Mouse (Mus musculus): ENCODE results near the gene Gbf1. TPM values are rescaled to one million over a fixed set of nuclear protein-coding genes. Genes with fewer than 3 reads are reported as not detected.

Gene Gbf1
- polyA plus RNA-seq, 1 experiment = 67.8 TPM

DNA sequence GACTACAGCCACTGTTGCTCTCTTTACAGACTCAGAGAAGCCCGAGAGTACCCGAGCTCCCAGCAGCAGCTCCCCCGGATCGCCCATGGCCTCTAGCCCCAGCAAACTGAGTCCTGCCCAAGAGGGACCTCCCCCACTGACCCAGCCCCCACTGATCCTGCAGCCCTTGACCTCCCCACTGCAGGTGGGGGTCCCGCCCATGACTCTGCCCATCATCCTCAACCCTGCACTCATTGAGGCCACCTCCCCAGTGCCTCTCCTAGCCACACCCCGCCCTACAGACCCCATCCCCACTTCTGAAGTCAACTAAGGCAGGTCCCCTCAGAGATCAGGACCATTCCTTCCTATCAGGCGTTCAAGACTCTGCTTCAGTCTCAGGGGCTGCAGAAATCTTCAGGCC, 133.3 kb downstream of the Gbf1 start:
- no peak for DNase-seq (ENCODE audit: low read depth, low spot score)
- WGBS = 94% methylated on average over 7 of the region's 7 CpGs

DNA sequence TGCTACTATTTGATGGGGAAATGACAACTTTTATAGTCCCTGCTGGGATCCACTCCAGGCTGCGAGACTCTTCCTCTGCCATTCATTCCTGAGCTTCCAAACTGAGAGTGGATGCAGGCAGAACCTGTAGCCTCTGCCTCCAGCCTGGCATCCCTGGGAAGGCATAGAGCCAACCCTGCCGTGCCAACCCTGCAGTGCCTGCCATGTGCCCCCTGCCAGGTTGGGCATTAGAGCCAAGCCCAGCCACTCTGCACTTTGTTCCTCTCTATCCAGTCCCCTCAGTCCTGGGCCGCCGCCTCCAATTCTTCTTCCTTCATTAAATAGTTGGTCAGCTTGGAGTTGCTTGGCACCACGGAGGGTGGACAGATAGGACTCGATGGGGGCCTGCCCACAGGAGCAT, 133.7 kb downstream of the Gbf1 start:
- DNase-seq (ENCODE audit: low read depth, low spot score) = no peak
- WGBS = 77% methylated on average over 6 of the region's 6 CpGs

DNA sequence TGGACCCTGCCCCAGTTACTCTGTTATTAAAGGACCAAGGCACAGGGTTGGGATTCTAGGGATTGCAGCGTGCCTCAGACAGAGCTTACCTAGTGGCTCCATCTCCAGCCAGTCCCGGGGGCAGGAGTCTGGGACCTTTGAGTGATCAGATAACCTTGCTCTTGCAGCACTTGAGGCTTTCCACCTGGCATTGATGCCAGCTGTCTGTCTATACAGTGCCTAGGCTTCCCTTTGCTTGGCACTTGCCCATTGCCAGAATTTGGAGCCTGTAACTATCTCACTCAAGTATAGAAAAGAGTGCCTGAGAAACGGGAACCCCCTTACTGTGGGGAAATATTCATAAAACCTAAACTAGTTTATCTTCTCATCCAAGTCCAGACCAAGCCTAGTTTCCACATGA, 134.6 kb downstream of the Gbf1 start:
- no peak for DNase-seq (ENCODE audit: low read depth, low spot score)
- WGBS = 88% methylated on average over 3 of the region's 3 CpGs

DNA sequence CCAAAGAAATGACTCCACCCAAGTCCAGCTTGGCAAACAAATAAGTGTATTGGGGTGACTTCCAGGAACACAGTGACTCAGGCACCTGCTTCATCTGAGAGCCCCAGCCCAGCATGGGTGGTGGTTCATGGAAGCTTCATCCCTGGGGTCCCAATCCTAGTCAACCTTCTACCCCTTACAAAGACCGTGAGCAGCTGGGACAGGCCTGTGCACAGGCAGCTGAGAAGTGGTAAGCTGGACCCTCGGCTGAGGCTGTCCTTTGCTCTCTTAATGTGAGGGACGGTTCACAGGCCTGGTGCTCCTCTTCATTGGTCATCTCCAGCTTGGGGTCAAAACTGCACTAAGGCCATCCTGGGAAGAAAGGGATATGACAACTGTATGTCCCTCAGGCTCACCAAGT, 135.3 kb downstream of the Gbf1 start:
- no peak for DNase-seq (ENCODE audit: low read depth, low spot score)
- WGBS = 89% methylated on average over 3 of the region's 3 CpGs

DNA sequence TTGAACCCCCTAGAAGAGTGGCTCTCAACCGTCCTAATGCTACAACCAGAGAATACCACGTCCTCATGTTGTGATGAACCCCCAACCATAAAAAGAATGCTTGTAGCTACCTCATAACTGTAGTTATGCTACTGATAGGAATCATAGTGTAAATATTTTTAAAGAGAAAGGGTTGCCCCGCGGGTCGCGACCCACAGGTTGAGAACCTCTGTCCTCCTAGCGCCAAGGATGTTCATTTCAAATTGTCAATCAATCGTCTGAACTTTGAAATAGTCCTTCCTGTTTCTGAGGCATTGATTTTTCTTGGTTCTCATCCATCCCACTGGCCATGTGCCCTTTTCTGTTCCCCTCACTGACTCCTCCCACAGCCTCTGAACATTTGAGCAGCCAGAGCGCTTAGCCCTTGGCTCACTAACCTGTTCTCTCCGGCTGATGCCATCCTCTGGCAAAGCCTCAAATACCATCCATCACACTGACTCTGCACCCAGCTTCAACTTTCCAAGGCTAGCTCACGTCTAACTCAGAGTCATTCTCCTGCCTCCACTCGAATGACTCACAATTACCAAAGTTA, 138.3 kb downstream of the Gbf1 start:
- 57% methylated on average over 12 of the region's 12 CpGs for WGBS
- no peak for DNase-seq (ENCODE audit: low read depth, low spot score)

DNA sequence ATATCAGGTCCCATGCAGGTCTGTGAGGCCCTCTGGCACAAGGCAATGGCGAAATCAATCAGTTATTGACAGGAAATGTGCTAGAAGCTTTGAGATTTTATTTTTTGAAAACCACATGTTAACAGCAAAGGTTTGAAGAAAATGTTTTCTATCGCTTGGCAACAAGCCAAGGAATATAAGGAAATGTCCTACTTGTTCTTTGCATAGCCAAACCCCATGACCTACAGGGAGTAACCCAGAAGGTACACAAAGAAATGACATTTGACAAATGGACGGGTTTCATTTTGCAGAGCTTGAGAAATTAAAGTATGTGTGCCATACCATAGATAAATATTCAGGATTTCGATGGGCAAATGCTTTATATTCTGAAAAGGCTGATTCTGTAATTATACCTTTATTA, 144.6 kb downstream of the Gbf1 start:
- DNase-seq (ENCODE audit: low read depth, low spot score) = peak; percentile 59

DNA sequence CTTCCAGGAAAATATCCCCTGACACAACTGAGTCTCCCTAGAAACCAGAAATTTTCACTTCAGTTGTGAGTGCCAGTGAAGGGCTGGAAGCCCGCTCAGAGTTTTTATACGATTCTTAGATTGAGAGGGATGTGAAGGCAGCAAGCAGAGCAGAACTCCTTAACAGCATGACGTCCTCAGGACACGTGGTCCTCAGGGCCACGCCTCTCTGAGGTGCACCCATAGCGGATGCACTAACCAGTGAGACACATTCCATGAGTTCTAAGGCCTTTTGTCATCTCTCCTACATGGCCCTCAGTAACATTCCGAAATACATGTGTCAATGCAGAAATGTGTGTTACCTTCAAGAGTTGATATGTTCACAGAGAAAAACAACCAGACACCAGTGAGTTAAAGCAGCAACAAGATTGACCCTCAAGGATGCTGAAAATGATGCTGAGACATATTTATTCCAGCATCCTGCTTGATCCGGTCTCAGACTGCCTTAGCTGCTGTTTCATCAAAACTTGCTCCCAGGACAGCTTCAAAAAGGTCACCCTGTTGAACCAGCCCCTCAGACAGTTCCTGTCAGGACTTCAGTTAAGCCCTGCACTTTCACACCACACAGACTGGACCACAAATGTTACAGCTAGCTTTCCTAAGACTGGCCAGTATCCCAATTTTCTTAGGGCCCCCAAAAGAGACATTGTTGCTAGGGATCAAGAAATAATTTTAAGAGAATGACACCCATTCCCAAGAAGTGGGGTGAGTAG, 148.2 kb downstream of the Gbf1 start:
- WGBS = 52% methylated on average over 8 of the region's 8 CpGs
- no peak for DNase-seq (ENCODE audit: low read depth, low spot score)

More for the DNA sequence above, 144.6 kb downstream of the Gbf1 start:
- 24% methylated on average over 4 of the region's 4 CpGs for whole genome bisulfite sequencing

DNA sequence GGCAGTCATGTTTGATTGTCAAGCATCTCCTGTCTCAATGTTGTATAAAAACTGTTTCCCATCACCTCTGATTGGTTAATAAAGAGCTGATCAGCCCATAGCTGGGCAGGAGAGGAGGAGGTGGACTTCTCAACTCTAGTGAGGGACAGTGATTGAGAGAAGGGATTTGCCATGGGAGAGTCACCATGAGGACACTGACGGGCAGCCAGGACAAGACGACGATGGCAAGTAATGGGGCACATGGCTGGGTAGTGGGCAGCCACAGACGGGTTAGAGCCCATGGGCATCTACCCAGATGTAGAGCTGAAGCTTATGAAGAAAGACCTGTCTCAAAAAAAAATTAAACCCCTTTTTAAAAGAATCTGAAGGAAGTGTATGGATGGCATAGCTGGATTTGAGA, 150.2 kb downstream of the Gbf1 start:
- WGBS = 94% methylated on average over 4 of the region's 4 CpGs
- DNase-seq (ENCODE audit: low read depth, low spot score) = no peak

DNA sequence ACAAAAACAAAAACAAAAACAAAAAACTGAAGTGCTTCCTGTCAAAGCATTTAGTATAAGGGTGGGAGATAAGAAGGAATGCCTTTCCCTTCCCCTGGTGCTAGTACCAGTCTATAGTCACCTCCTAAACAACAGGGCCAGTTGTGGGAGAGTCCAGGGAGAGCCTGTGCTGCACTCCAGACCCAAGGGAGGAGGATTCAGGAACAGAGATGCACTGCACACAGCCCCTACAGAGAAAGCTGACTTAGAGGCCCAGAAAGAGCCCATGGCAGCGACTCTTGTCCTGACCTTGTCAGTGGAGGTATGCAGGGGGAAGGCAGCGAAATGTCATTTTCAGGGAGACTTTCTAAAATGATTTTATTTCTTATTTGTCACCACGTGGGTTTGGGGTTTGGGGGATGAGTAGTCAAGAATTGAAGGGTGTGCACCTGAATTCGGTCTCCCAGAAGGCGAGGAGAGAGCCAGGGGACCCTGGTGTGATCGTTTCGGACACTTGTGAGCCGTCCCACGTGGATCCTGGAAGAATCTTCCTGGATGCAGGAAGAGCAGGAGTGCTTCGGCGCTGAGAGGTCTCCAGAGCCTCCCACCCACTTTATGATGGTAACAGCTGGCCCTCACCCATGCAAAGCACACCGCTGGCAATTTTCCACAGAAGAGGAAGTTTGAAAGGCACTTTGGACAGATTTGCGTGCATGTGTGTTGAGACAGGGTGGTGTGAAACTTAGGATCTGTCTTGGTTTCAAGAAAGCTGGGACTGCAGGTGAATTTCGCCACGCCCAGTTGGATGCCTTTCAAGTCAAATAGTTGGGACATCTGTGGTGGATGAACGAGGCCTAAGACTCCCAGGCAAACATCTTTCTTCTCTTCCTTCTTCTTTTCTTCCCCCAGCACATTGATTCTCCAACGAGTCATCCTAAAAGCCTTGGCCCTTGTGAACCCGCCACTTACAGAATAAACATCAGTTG, 151.2 kb downstream of the Gbf1 start:
- peak; percentile 80 for DNase-seq (ENCODE audit: low read depth, low spot score)
- WGBS = 22% methylated on average over 18 of the region's 18 CpGs

DNA sequence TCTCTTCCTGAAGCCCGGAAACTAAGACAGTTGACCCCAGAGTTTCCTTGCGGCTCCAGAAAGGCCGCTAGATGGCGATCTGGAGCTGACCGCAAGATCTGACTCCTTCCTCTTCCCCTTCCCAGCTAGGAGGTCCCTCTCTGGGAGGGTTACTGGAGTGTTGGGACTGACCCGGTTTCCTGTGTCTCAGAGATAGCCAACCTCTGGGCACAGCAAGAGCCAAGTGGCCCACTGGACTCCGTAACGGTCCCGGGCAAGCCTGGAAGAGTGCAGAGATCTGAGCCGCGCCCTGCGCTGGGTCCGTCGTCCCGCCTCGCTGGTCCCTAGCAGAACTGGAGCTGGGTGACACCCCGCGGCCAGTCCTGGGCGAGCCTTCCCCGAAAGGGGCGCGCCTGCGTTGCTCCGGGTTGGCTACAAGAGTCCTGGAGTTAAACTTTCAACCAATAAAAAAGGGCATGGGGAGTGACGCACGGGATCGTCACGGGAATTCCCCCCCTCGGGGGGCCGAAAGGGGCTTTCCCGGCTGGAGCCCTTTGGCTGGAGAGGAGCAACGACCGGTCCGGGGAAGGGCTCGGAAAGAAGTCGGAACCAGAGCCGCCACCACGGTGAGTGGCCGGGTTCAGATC, 152.0 kb downstream of the Gbf1 start, which contains the start of gene Nfkb2:
Gene Nfkb2 (plus strand): TSS at position 105 of the 626 bp plus-strand sequence.
- under 1% methylated on average over 39 of the region's 39 CpGs for WGBS
- peak; percentile 88 for DNase-seq (ENCODE audit: low read depth, low spot score)

DNA sequence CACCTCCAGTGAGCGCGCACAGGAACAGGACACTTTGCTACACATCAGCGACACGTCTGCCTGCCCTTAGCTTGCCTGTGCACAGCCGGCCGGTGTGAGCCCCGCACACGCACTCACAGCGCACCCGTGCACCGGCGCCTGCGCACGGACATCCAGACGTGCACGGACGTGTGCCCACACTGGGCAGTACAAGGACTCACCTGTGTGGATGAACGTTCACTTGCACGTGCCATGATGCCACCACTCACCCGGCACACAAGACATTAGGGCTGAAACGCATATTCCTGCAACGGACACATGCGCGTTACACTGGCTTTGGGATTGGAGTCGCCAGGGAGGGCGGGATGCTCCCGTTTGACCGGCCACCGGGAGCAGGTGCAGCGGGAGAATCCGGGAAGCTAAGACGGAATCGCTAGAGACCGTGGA, 152.6 kb downstream of the Gbf1 start:
- no peak for DNase-seq (ENCODE audit: low read depth, low spot score)

DNA sequence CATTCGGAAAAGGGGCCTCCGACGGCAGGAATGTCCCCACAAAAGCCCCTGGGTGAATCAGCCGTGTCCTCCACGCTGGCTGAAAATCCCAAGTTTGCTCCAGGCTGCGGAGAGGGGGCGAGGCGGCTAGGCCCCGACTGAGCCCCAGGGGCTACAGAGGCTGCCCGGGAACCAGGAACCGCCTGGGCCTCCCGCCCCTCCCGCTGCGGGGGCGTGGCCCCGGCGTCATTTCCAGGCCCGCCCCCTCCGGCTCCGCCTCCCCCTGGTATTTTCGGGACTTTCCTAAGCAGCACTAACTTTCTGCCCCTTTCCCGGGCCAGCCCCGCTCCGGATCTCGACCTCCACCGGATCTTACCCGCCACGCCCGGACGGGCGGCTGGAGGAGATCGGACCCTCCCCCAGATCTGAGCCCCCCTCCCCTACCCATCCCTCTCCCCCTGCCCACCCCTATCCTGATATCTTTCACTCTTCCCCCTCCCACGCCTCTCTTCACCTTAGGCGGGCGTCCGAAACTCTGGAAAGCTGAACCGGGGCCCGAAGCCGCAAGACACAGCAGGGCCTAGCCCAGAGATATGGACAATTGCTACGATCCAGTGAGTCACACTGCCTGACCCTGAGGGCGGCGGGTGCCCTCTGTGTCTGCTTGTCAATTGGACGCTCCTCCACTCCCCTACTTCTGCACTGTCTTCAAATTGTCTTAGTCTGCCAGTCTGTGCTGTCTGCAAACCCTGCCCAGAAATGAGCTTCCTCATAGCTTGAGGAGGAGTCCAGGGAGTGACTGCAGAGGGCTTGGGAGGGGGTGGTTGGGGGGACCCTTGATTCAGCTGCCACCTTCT, 153.3 kb downstream of the Gbf1 start:
- WGBS = under 1% methylated on average over 41 of the region's 43 CpGs

More for the DNA sequence above, 152.6 kb downstream of the Gbf1 start:
- WGBS = under 1% methylated on average over 34 of the region's 34 CpGs

DNA sequence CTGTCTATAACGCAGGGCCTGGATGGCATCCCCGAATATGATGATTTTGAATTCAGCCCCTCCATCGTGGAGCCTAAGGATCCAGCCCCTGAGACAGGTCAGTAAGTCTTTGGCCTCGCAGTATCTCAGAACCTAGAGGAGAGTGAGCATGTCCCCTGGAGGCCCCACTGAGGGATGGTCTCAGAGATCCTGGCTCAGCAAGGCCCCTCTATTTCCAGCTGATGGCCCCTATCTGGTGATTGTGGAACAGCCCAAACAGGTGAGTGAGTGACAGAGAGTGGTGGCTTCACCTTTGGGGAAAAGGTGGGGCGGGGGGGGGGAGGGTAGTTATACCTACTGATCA, 153.9 kb downstream of the Gbf1 start:
- 68% methylated on average over 5 of the region's 5 CpGs for WGBS
- DNase-seq (ENCODE audit: low read depth, low spot score) = no peak

More for the DNA sequence above, 153.3 kb downstream of the Gbf1 start:
- DNase-seq (ENCODE audit: low read depth, low spot score) = peak; percentile 63

DNA sequence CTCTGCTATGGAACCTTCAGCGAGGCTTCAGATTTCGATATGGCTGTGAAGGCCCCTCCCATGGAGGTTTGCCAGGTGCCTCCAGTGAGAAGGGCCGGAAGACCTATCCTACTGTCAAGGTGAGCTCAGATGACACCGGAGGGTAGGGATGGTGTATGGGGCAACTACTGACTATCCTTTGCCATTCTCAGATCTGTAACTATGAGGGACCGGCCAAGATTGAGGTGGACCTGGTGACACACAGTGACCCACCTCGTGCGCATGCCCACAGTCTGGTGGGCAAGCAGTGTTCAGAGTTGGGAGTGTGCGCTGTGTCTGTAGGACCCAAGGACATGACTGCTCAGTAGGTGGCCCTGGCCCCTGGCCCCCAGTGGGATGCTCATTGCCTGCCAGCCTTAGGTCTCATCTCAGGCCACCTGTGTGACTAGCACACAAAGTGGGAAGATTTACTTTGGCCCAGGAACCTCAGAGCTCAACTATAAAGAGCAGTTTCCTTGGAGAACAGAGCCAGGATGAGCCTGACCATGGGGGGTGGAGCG, 154.5 kb downstream of the Gbf1 start:
- DNase-seq (ENCODE audit: low read depth, low spot score) = no peak
- 92% methylated on average over 9 of the region's 9 CpGs for WGBS

DNA sequence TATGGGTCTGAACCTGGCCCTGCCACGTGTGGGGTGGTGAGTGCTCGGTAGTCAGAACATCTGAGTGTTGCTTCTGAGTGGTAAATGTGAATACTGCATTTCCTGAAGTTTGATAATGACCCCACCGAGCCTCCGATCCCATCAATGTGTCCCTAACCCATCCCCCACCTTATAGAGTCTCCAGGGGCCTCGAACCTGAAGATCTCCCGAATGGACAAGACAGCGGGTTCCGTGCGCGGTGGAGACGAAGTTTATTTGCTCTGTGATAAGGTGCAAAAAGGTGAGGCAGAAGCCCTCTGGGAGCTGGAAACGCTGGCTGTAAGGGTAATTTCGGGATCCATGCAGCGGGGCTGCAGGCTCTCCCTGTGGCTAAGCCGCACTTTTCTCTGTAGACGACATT, 155.5 kb downstream of the Gbf1 start:
- no peak for DNase-seq (ENCODE audit: low read depth, low spot score)
- WGBS = 93% methylated on average over 16 of the region's 16 CpGs

DNA sequence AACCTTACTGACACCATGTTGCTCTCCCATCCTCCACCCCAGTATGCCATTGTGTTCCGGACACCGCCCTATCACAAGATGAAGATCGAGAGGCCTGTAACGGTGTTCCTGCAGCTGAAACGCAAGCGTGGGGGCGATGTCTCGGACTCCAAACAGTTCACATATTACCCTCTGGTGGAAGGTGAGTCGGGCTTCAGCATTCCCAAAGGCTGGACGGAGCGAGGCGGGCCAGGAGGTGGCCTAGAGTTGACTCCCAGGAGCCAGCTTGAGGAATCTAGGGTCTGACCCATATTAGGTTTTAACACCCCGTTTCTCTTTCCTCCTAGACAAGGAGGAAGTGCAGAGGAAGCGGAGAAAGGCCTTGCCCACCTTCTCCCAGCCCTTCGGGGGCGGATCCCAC, 156.0 kb downstream of the Gbf1 start:
- 91% methylated on average over 16 of the region's 16 CpGs for WGBS
- DNase-seq (ENCODE audit: low read depth, low spot score) = no peak

DNA sequence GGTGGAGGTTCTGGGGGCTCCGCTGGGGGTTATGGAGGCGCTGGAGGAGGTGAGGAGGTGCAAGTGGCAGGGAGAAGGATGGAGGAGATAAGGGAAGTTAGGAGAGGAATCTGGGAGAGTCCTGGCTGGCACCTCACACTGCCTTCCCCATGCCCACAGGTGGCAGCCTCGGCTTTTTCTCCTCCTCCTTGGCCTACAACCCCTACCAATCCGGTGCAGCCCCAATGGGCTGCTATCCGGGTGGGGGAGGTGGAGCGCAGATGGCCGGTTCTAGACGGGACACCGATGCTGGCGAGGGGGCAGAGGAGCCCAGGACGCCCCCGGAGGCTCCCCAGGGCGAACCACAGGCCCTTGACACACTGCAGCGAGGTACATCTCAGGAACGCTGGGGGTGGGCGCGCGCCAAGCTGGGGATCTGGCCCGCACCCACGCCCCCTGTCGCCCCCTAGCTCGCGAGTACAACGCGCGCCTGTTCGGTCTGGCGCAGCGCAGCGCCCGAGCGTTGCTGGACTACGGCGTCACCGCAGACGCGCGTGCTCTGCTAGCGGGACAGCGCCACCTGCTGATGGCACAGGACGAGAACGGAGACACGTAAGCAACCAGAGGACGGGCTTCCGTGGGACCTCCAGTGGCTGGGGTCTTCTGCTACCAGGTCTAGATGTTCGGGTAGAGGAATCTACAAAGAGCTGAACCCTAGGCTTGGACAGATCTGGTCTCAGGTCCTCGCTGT, 156.6 kb downstream of the Gbf1 start:
- no peak for DNase-seq (ENCODE audit: low read depth, low spot score)
- WGBS = 6% methylated on average over 47 of the region's 47 CpGs

DNA sequence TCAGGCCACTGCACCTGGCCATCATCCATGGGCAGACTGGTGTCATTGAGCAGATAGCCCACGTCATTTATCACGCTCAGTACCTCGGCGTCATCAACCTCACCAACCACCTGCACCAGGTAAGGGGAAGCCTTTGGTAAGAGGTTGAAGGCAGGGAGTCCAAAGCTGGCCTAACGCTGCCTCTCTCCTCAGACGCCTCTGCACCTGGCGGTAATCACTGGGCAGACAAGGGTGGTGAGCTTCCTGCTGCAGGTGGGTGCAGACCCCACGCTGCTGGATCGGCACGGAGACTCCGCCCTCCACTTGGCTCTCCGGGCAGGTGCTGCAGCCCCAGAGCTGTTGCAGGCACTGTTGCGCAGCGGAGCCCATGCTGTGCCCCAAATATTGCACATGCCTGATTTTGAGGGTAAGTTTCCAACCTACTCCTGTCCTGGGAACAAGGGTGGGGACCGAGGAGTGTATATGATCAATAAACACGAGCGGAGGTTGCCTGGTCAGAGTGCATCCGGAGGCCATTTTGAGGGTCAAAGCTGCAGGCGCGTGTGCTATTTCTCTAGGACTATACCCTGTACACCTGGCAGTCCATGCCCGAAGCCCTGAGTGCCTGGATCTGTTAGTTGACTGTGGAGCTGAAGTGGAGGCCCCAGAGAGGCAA, 157.5 kb downstream of the Gbf1 start:
- 86% methylated on average over 21 of the region's 21 CpGs for WGBS
- no peak for DNase-seq (ENCODE audit: low read depth, low spot score)
